Mouse (Mus musculus) forebrain, embryonic 16.5 days (tissue): ENCODE data around the gene Tbc1d2b. TPM values are rescaled to one million over a fixed set of nuclear protein-coding genes. Genes with fewer than 3 reads are reported as not detected.
A peak's percentile ranks its signal among the peaks of the same experiment; 100 is the strongest.

ENCODE experiments used
- ATAC-seq: fragments of 200-750 bp; cut with Nextera tagmentation; 2 replicates; pipeline ENCODE4 v1.8.0; 2017; ENCODE audit warnings: mild to moderate bottlenecking, moderate library complexity
- H3K27ac ChIP-seq: fragments of 300-500 bp; sonication (generic); 2 replicates; pipeline ENCODE4 v1.5.1; 2014; ENCODE audit warnings: low read length, control low read depth
- H3K27me3 ChIP-seq: fragments of 300-500 bp; sonication (generic); replicated peaks from 2 replicates; pipeline ENCODE4 v1.6.1; 2014; ENCODE audit warnings: low read length; ENCODE audit not compliant: control insufficient read depth, insufficient read depth
- H3K36me3 ChIP-seq: fragments of 300-500 bp; sonication (generic); 2 replicates; pipeline ENCODE4 v1.6.1; 2014; ENCODE audit not compliant: control insufficient read depth, insufficient read depth
- H3K4me1 ChIP-seq: fragments of 300-500 bp; sonication (generic); replicated peaks from 2 replicates; pipeline ENCODE4 v1.6.1; 2014; ENCODE audit warnings: low read length; ENCODE audit not compliant: control insufficient read depth, insufficient read depth
- H3K4me2 ChIP-seq: fragments of 300-500 bp; sonication (generic); 2 replicates; pipeline ENCODE4 v1.6.1; 2014; ENCODE audit warnings: mild to moderate bottlenecking, low read length, control low read depth
- H3K4me3 ChIP-seq: fragments of 300-500 bp; sonication (generic); replicated peaks from 2 replicates; pipeline ENCODE4 v1.5.1; 2014; ENCODE audit warnings: mild to moderate bottlenecking, low read length, control low read depth
- H3K9ac ChIP-seq: fragments of 300-500 bp; sonication (generic); replicated peaks from 2 replicates; pipeline ENCODE4 v1.6.1; 2014; ENCODE audit warnings: low read depth, low read length, control low read depth
- H3K9me3 ChIP-seq: fragments of 300-500 bp; sonication (generic); 2 replicates; pipeline ENCODE4 v1.6.1; 2016; ENCODE audit warnings: low read length; ENCODE audit not compliant: control insufficient read depth
- WGBS: fragments of 180-500 bp; shearing (Covaris S2); extraction: QIAGEN DNeasy Blood & Tissue Kit; methylation state at CpG from one replicate; pipeline ENCODE4 v1.1.7; 2014; 5-methylcytosine and 5-hydroxymethylcytosine counted together
- polyA plus RNA-seq: library from polyadenylated mRNA; unstranded; fragments of >200 nt; fragmentation: Nextera tagmentation; extraction: Ambion mirVana; gene quantifications from 2 replicates; pipeline ENCODE4 v1.2.1, GENCODE M21; 2015

The Tbc1d2b gene
- polyA plus RNA-seq, 1 experiment from 2014 or later = 5.3 TPM

GRCm38 (mm10) chr9:90259400-90259950, 11.1 kb downstream of the Tbc1d2b start:
- ATAC-seq = no peak
- Histone ChIP-seq H3K27ac (no peak overlapping the region), H3K4me3 (no peak overlapping the region), H3K4me1 (no peaks in the 10 kb centered on the region), H3K27me3 (no peaks in the 10 kb centered on the region), H3K9me3 (no peaks in the 10 kb centered on the region), H3K36me3 (no peaks in the 10 kb centered on the region), H3K9ac (no peak overlapping the region), H3K4me2 (no peak overlapping the region)
- 93% methylated on average over 12 of the region's 12 CpGs for WGBS

GRCm38 (mm10) chr9:90257754-90258531, 12.7 kb downstream of the Tbc1d2b start:
- Histone ChIP-seq H3K4me3 (no peak overlapping the region), H3K4me1 (no peaks in the 10 kb centered on the region), H3K27me3 (no peaks in the 10 kb centered on the region), H3K4me2 (no peak overlapping the region), H3K36me3 (no peaks in the 10 kb centered on the region), H3K9ac (no peak overlapping the region), H3K9me3 (no peaks in the 10 kb centered on the region), H3K27ac (no peak overlapping the region)
- no peak for ATAC-seq
- 92% methylated on average over 13 of the region's 13 CpGs for WGBS

- WGBS = 83% methylated on average over 7 of the region's 7 CpGs
- no peaks in the 10 kb centered on the region for H3K4me1 ChIP-seq
- no peak overlapping the region for H3K27ac ChIP-seq
- no peak overlapping the region for H3K4me2 ChIP-seq
- H3K36me3 ChIP-seq = no peaks in the 10 kb centered on the region
- no peaks in the 10 kb centered on the region for H3K9me3 ChIP-seq
- H3K9ac ChIP-seq = no peak overlapping the region
- no peak overlapping the region for H3K4me3 ChIP-seq
- no peaks in the 10 kb centered on the region for H3K27me3 ChIP-seq
- ATAC-seq = no peak
Observed at GRCm38 (mm10) chr9:90257220-90257619, 13.4 kb downstream of the Tbc1d2b start.

GRCm38 (mm10) chr9:90255844-90256405, 14.7 kb downstream of the Tbc1d2b start:
- no peaks in the 10 kb centered on the region for H3K4me1 ChIP-seq
- no peaks in the 10 kb centered on the region for H3K36me3 ChIP-seq
- no peaks in the 10 kb centered on the region for H3K9me3 ChIP-seq
- no peak overlapping the region for H3K9ac ChIP-seq
- no peak overlapping the region for H3K27ac ChIP-seq
- no peak overlapping the region for H3K4me3 ChIP-seq
- peak; percentile 41; the same call in 1 of the 2 replicates for ATAC-seq
- H3K27me3 ChIP-seq = no peaks in the 10 kb centered on the region
- 50% methylated on average over 6 of the region's 6 CpGs for WGBS
- no peak overlapping the region for H3K4me2 ChIP-seq

- Histone ChIP-seq H3K27ac (no peak overlapping the region), H3K9ac (no peak overlapping the region)
- 90% methylated on average over 2 of the region's 2 CpGs for WGBS
Observed at GRCm38 (mm10) chr9:90253181-90253580, 17.4 kb downstream of the Tbc1d2b start.

GRCm38 (mm10) chr9:90250964-90251750, 19.4 kb downstream of the Tbc1d2b start:
- Histone ChIP-seq H3K9me3 (no peaks in the 10 kb centered on the region), H3K4me2 (no peak overlapping the region), H3K4me1 (no peaks in the 10 kb centered on the region), H3K36me3 (no peaks in the 10 kb centered on the region), H3K27ac (no peak overlapping the region), H3K27me3 (no peaks in the 10 kb centered on the region), H3K9ac (no peak overlapping the region), H3K4me3 (no peak overlapping the region)
- no peak for ATAC-seq
- 73% methylated on average over 13 of the region's 13 CpGs for WGBS

More at GRCm38 (mm10) chr9:90253181-90253580, 17.4 kb downstream of the Tbc1d2b start:
- Histone ChIP-seq H3K4me1 (no peaks in the 10 kb centered on the region), H3K4me3 (no peak overlapping the region), H3K9me3 (no peaks in the 10 kb centered on the region), H3K27me3 (no peaks in the 10 kb centered on the region), H3K36me3 (no peaks in the 10 kb centered on the region), H3K4me2 (no peak overlapping the region)
- no peak for ATAC-seq

GRCm38 (mm10) chr9:90250141-90250775, 20.3 kb downstream of the Tbc1d2b start:
- H3K9ac ChIP-seq = no peak overlapping the region
- no peaks in the 10 kb centered on the region for H3K4me1 ChIP-seq
- WGBS = 91% methylated on average over 5 of the region's 5 CpGs
- no peak overlapping the region for H3K4me2 ChIP-seq
- H3K9me3 ChIP-seq = no peaks in the 10 kb centered on the region
- H3K36me3 ChIP-seq = no peaks in the 10 kb centered on the region
- no peak overlapping the region for H3K4me3 ChIP-seq
- H3K27ac ChIP-seq = no peak overlapping the region
- no peak for ATAC-seq
- no peaks in the 10 kb centered on the region for H3K27me3 ChIP-seq

- H3K4me3 ChIP-seq = no peak overlapping the region
- 83% methylated on average over 2 of the region's 2 CpGs for WGBS
- no peak for ATAC-seq
Observed at GRCm38 (mm10) chr9:90249036-90249435, 21.6 kb downstream of the Tbc1d2b start.

DNA sequence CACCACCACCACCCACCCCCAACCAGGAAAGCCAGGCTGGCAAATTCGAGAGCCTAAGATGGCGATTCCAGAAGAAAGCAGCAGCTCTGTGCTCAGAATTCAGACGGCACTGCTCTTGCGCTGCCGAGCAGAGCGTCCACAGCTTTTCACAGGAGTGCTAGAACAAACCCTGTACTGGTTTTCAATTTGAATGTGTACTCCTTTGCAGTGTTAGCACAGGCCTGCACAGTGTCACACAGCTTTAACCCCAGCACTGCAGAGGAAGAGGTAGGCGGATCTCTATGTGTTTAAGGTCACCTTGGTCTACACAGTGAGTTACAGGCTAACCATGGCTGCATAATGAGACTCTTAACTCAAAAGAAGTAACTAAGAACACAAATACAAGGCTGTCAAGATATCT, 22.3 kb downstream of the Tbc1d2b start:
- H3K27ac ChIP-seq = no peak overlapping the region
- no peak overlapping the region for H3K4me2 ChIP-seq
- 91% methylated on average over 7 of the region's 7 CpGs for WGBS
- ATAC-seq = no peak
- H3K9ac ChIP-seq = no peak overlapping the region
- H3K9me3 ChIP-seq = no peaks in the 10 kb centered on the region
- H3K27me3 ChIP-seq = no peaks in the 10 kb centered on the region
- no peaks in the 10 kb centered on the region for H3K36me3 ChIP-seq
- no peaks in the 10 kb centered on the region for H3K4me1 ChIP-seq
- H3K4me3 ChIP-seq = no peak overlapping the region

More at GRCm38 (mm10) chr9:90249036-90249435, 21.6 kb downstream of the Tbc1d2b start:
- Histone ChIP-seq H3K4me2 (no peak overlapping the region), H3K27me3 (no peaks in the 10 kb centered on the region), H3K9me3 (no peaks in the 10 kb centered on the region), H3K36me3 (no peaks in the 10 kb centered on the region), H3K9ac (no peak overlapping the region), H3K4me1 (no peaks in the 10 kb centered on the region), H3K27ac (no peak overlapping the region)
